Mouse (Mus musculus) lung, postnatal 0 days (tissue): ENCODE measurements around the gene Iqce.

Experiments
- CTCF ChIP-seq: IDR thresholded peaks from 2 replicates; pipeline ENCODE4 v1.5.1; 2016; ENCODE audit warnings: antibody characterized with exemption, mild to moderate bottlenecking
- EP300 ChIP-seq: IDR thresholded peaks from 2 replicates; pipeline ENCODE4 v1.6.1; 2016; ENCODE audit warnings: antibody characterized with exemption, mild to moderate bottlenecking, control low read depth

GRCm38 (mm10) chr5:140624961-140625360 lies 77.2 kb downstream of the Iqce start:
- TF ChIP-seq CTCF (no peak), EP300 (no peak)
